Mouse (Mus musculus) forebrain, embryonic 16.5 days (tissue): Measurements from ENCODE around the gene Rlbp1. TPM values are rescaled to one million over a fixed set of nuclear protein-coding genes. Genes with fewer than 3 reads are reported as not detected.
A peak's percentile ranks its signal among the peaks of the same experiment; 100 is the strongest.

ENCODE experiments used
- ATAC-seq: fragments of 200-750 bp; cut with Nextera tagmentation; 2 replicates; pipeline ENCODE4 v1.8.0; 2017; ENCODE audit warnings: mild to moderate bottlenecking, moderate library complexity
- H3K27ac ChIP-seq: fragments of 300-500 bp; sonication (generic); 2 replicates; pipeline ENCODE4 v1.5.1; 2014; ENCODE audit warnings: low read length, control low read depth
- H3K27me3 ChIP-seq: fragments of 300-500 bp; sonication (generic); replicated peaks from 2 replicates; pipeline ENCODE4 v1.6.1; 2014; ENCODE audit warnings: low read length; ENCODE audit not compliant: control insufficient read depth, insufficient read depth
- H3K36me3 ChIP-seq: fragments of 300-500 bp; sonication (generic); 2 replicates; pipeline ENCODE4 v1.6.1; 2014; ENCODE audit not compliant: control insufficient read depth, insufficient read depth
- H3K4me1 ChIP-seq: fragments of 300-500 bp; sonication (generic); replicated peaks from 2 replicates; pipeline ENCODE4 v1.6.1; 2014; ENCODE audit warnings: low read length; ENCODE audit not compliant: control insufficient read depth, insufficient read depth
- H3K4me2 ChIP-seq: fragments of 300-500 bp; sonication (generic); 2 replicates; pipeline ENCODE4 v1.6.1; 2014; ENCODE audit warnings: mild to moderate bottlenecking, low read length, control low read depth
- H3K4me3 ChIP-seq: fragments of 300-500 bp; sonication (generic); replicated peaks from 2 replicates; pipeline ENCODE4 v1.5.1; 2014; ENCODE audit warnings: mild to moderate bottlenecking, low read length, control low read depth
- H3K9ac ChIP-seq: fragments of 300-500 bp; sonication (generic); replicated peaks from 2 replicates; pipeline ENCODE4 v1.6.1; 2014; ENCODE audit warnings: low read depth, low read length, control low read depth
- H3K9me3 ChIP-seq: fragments of 300-500 bp; sonication (generic); 2 replicates; pipeline ENCODE4 v1.6.1; 2016; ENCODE audit warnings: low read length; ENCODE audit not compliant: control insufficient read depth
- WGBS: fragments of 180-500 bp; shearing (Covaris S2); extraction: QIAGEN DNeasy Blood & Tissue Kit; methylation state at CpG from one replicate; pipeline ENCODE4 v1.1.7; 2014; 5-methylcytosine and 5-hydroxymethylcytosine counted together
- polyA plus RNA-seq: library from polyadenylated mRNA; unstranded; fragments of >200 nt; fragmentation: Nextera tagmentation; extraction: Ambion mirVana; gene quantifications from 2 replicates; pipeline ENCODE4 v1.2.1, GENCODE M21; 2015

The Rlbp1 gene
- polyA plus RNA-seq, 1 experiment from 2014 or later: 71.6 TPM

DNA sequence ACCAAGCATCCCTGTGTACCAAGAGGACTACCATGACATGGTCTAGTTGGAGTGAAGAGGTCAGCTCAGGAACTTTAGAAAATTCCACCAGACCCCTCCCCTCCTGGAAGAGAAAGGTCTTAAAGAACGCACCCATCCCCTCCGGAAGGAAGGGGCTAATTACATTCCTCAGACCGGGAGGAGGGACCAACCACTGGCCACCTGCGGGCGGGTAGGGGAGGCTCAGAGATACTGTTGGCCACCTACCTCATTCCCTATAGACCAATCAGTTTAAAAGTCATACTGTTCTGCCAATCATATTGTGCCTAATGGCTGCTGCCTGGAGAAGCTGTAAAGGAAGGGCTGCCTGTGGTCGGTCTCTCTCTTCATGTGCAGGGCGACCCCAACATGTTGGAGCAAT lies 1.1 kb upstream of the Rlbp1 start:
- Histone ChIP-seq H3K4me3 (no peak overlapping the region), H3K36me3 (no peaks in the 10 kb centered on the region), H3K27me3 (no peaks in the 10 kb centered on the region), H3K4me1 (peaks cover 17% of the 10 kb centered on the region), H3K9me3 (no peaks in the 10 kb centered on the region), H3K9ac (no peak overlapping the region), H3K4me2 (no peak overlapping the region), H3K27ac (no peak overlapping the region)
- WGBS: 55% methylated on average over 7 of the region's 7 CpGs
- no peak for ATAC-seq

- 46% methylated on average over 8 of the region's 8 CpGs for WGBS
- H3K9me3 ChIP-seq: no peaks in the 10 kb centered on the region
- peak overlapping the region; percentile 81 for H3K27ac ChIP-seq
- H3K4me3 ChIP-seq: no peak overlapping the region
- no peak overlapping the region for H3K9ac ChIP-seq
- peaks cover 11% of the 10 kb centered on the region for H3K4me1 ChIP-seq
- ATAC-seq: no peak
- H3K4me2 ChIP-seq: peak overlapping the region; percentile 47; the same call in 1 of the 2 replicates
- H3K36me3 ChIP-seq: no peaks in the 10 kb centered on the region
- H3K27me3 ChIP-seq: no peaks in the 10 kb centered on the region
Observed at GRCm38 (mm10) chr7:79387140-79387539, 292 bp upstream of the Rlbp1 start.

- Histone ChIP-seq H3K4me2 (no peak overlapping the region), H3K36me3 (no peaks in the 10 kb centered on the region), H3K9ac (no peak overlapping the region), H3K9me3 (no peaks in the 10 kb centered on the region), H3K27me3 (no peaks in the 10 kb centered on the region), H3K4me1 (no peaks in the 10 kb centered on the region), H3K27ac (no peak overlapping the region), H3K4me3 (no peak overlapping the region)
- WGBS: 90% methylated on average over 10 of the region's 10 CpGs
- no peak for ATAC-seq
Observed at GRCm38 (mm10) chr7:79376516-79377275, 10.2 kb downstream of the Rlbp1 start.

- H3K4me2 ChIP-seq: no peak overlapping the region
- no peaks in the 10 kb centered on the region for H3K4me1 ChIP-seq
- H3K27me3 ChIP-seq: no peaks in the 10 kb centered on the region
- no peak for ATAC-seq
- no peak overlapping the region for H3K4me3 ChIP-seq
- H3K9ac ChIP-seq: no peak overlapping the region
- no peak overlapping the region for H3K27ac ChIP-seq
- 76% methylated on average over 5 of the region's 5 CpGs for WGBS
- H3K36me3 ChIP-seq: no peaks in the 10 kb centered on the region
- H3K9me3 ChIP-seq: no peaks in the 10 kb centered on the region
Observed at GRCm38 (mm10) chr7:79375594-79375993, 11.3 kb downstream of the Rlbp1 start.

- Histone ChIP-seq H3K4me3 (no peak overlapping the region), H3K9me3 (no peaks in the 10 kb centered on the region), H3K27ac (no peak overlapping the region), H3K36me3 (no peaks in the 10 kb centered on the region), H3K4me2 (no peak overlapping the region), H3K27me3 (no peaks in the 10 kb centered on the region), H3K9ac (no peak overlapping the region), H3K4me1 (no peaks in the 10 kb centered on the region)
- no peak for ATAC-seq
Observed at GRCm38 (mm10) chr7:79374017-79374416, 12.8 kb downstream of the Rlbp1 start.

DNA sequence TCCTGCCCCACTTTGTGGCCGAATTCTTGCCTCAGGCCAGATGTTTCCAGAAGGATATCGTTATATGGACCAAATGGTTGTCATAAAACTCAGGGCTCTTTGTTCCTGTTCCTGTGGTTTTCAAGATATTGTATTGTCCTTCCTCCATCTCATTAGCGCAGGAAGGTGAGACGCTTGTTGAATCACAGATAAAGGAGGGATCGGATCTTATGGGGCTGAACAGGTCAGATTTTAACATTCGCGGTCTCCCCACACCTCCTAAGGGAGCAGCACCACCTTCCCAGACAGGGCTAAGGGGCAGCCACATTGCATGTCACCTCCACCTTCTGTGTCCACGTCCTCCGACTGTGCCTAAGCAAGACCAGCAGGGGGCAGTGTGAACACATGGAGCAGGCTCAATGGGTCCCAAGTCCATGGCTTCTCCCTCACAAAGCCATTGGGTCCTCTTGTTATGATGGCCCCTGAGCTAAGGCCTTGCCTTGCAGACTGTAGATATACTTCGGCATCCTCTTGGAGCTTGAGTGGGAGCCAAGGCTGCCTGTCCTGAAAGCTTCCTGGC lies 15.4 kb downstream of the Rlbp1 start:
- ATAC-seq: peak; percentile 74
- H3K9ac ChIP-seq: no peak overlapping the region

GRCm38 (mm10) chr7:79369416-79369815 lies 17.4 kb downstream of the Rlbp1 start:
- no peaks in the 10 kb centered on the region for H3K4me1 ChIP-seq
- H3K9me3 ChIP-seq: no peaks in the 10 kb centered on the region
- no peak overlapping the region for H3K27ac ChIP-seq
- WGBS: 45% methylated on average over 4 of the region's 4 CpGs
- no peak for ATAC-seq
- H3K36me3 ChIP-seq: no peaks in the 10 kb centered on the region
- H3K27me3 ChIP-seq: no peaks in the 10 kb centered on the region
- no peak overlapping the region for H3K9ac ChIP-seq
- H3K4me3 ChIP-seq: no peak overlapping the region
- no peak overlapping the region for H3K4me2 ChIP-seq

More for the DNA sequence above, 15.4 kb downstream of the Rlbp1 start:
- Histone ChIP-seq H3K4me1 (no peaks in the 10 kb centered on the region), H3K27me3 (no peaks in the 10 kb centered on the region), H3K4me2 (no peak overlapping the region), H3K9me3 (no peaks in the 10 kb centered on the region), H3K4me3 (no peak overlapping the region), H3K36me3 (no peaks in the 10 kb centered on the region), H3K27ac (no peak overlapping the region)
- 48% methylated on average over 10 of the region's 10 CpGs for WGBS

DNA sequence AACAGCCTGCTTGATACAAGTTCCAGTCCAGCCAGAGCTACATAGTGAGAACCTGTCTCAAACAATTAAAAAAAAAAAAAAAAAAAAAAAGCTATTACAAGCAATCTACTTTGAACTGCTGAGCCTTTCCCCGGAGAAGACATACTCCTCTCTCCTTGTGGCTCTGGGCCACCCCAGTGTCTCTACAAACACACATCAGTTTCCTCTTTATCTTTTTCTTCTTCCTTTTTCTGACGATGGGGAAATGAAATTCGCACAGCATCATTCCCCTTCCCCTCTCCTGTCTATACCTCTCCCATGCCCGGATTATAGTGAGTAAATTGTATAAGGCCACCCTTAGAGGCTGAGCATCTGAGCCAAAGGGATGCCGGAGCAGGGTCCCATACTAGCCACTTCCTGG lies 18.2 kb downstream of the Rlbp1 start:
- Histone ChIP-seq H3K27ac (no peak overlapping the region), H3K4me3 (no peak overlapping the region), H3K4me2 (no peak overlapping the region), H3K4me1 (peaks cover 3% of the 10 kb centered on the region; the same call in 1 of the 2 replicates), H3K9me3 (no peaks in the 10 kb centered on the region), H3K36me3 (0 out of 2 replicates have a peak, but pooled peaks cover 2% of the 10 kb centered on the region), H3K27me3 (no peaks in the 10 kb centered on the region), H3K9ac (no peak overlapping the region)
- ATAC-seq: no peak
- 87% methylated on average over 5 of the region's 5 CpGs for WGBS

- peak overlapping the region; percentile 81 for H3K27ac ChIP-seq
- peaks cover 15% of the 10 kb centered on the region for H3K36me3 ChIP-seq
- H3K9ac ChIP-seq: no peak overlapping the region
- H3K4me1 ChIP-seq: peaks cover 12% of the 10 kb centered on the region
- H3K4me3 ChIP-seq: no peak overlapping the region
- no peak overlapping the region for H3K4me2 ChIP-seq
- no peaks in the 10 kb centered on the region for H3K27me3 ChIP-seq
- peak; percentile 44 for ATAC-seq
- 48% methylated on average over 8 of the region's 8 CpGs for WGBS
- no peaks in the 10 kb centered on the region for H3K9me3 ChIP-seq
Observed at GRCm38 (mm10) chr7:79363370-79364043, 23.3 kb downstream of the Rlbp1 start.
